Mouse (Mus musculus) right cerebral cortex, adult 2 months (tissue): ENCODE results near the gene Gm18336.
"Not testable (repeated sequence)": the region's sequence is repeated elsewhere in the genome, so short reads cannot be mapped to it uniquely, and the experiment has no call there.

Source experiments
- DNase-seq, 2 experiments: peaks; one replicate each; pipeline ENCODE4 v3.0.0; 2021 to 2022; ENCODE audit warnings: low spot score in 2 of 2

Gene Gm18336

GRCm38 (mm10) chrX:73398636-73399035 lies at the start of gene Gm18336:
Gene Gm18336 (minus strand): TSS chrX:73398736.
- DNase-seq: not testable (repeated sequence)

GRCm38 (mm10) chrX:73441428-73441827 lies 42.9 kb upstream of the Gm18336 start:
- peak in 1 of 2 experiments; percentile 9 for DNase-seq

GRCm38 (mm10) chrX:73435252-73435651 lies 36.7 kb upstream of the Gm18336 start, which contains the start of gene Trex2:
Gene Trex2 (minus strand): TSS chrX:73435344.
- no peak for DNase-seq

- no peak for DNase-seq
Measured at GRCm38 (mm10) chrX:73432850-73433249, 34.3 kb upstream of the Gm18336 start.

- peak in 1 of 2 experiments; percentile 5 for DNase-seq
Measured at GRCm38 (mm10) chrX:73430036-73430435, 31.5 kb upstream of the Gm18336 start.

- peak in 1 of 2 experiments; percentile 4 for DNase-seq
Measured at GRCm38 (mm10) chrX:73412767-73413166, 14.2 kb upstream of the Gm18336 start.

- DNase-seq: peak in 1 of 2 experiments; percentile 21
Measured at GRCm38 (mm10) chrX:73410880-73411517, 12.5 kb upstream of the Gm18336 start, which contains the start of gene Zfp92. Gene Zfp92 (plus strand): TSS chrX:73411096.

- no peak for DNase-seq
Measured at GRCm38 (mm10) chrX:73401616-73402015, 3.1 kb upstream of the Gm18336 start.

- DNase-seq: no peak
Measured at GRCm38 (mm10) chrX:73400951-73401350, 2.4 kb upstream of the Gm18336 start.

- DNase-seq: no peak
Measured at GRCm38 (mm10) chrX:73396446-73396845, 2.1 kb downstream of the Gm18336 start.

GRCm38 (mm10) chrX:73391481-73391880 lies 7.1 kb downstream of the Gm18336 start:
- no peak for DNase-seq

- no peak for DNase-seq
Measured at GRCm38 (mm10) chrX:73384924-73385323, 13.6 kb downstream of the Gm18336 start.

GRCm38 (mm10) chrX:73384419-73384818 lies 14.1 kb downstream of the Gm18336 start:
- DNase-seq: peak; percentile 4 to 15

- no peak for DNase-seq
Measured at GRCm38 (mm10) chrX:73363291-73363690, 35.2 kb downstream of the Gm18336 start.

GRCm38 (mm10) chrX:73356719-73357118 lies 41.8 kb downstream of the Gm18336 start:
- DNase-seq: no peak

- DNase-seq: no peak
Measured at GRCm38 (mm10) chrX:73356163-73356562, 42.4 kb downstream of the Gm18336 start.
